Mouse (Mus musculus) forebrain, embryonic 15.5 days (tissue): ENCODE data around the gene Actl11. TPM values are rescaled to one million over a fixed set of nuclear protein-coding genes. Genes with fewer than 3 reads are reported as not detected.

ENCODE experiments used
- ATAC-seq: fragments of 200-750 bp; cut with Nextera tagmentation; replicated peaks from 2 replicates; pipeline ENCODE4 v1.8.0; 2017; ENCODE audit warnings: mild to moderate bottlenecking, moderate TSS enrichment, moderate library complexity
- H3K27ac ChIP-seq: fragments of 300-500 bp; sonication (generic); replicated peaks from 2 replicates; pipeline ENCODE4 v1.5.1; 2015; ENCODE audit warnings: mild to moderate bottlenecking, inconsistent platforms
- H3K27me3 ChIP-seq: fragments of 300-500 bp; sonication (generic); 2 replicates; pipeline ENCODE4 v1.6.1; 2015; ENCODE audit warnings: inconsistent platforms
- H3K36me3 ChIP-seq: fragments of 300-500 bp; sonication (generic); 2 replicates; pipeline ENCODE4 v1.6.1; 2015; ENCODE audit warnings: mild to moderate bottlenecking, inconsistent platforms
- H3K4me1 ChIP-seq: fragments of 300-500 bp; sonication (generic); 2 replicates; pipeline ENCODE4 v1.6.1; 2015; ENCODE audit warnings: inconsistent platforms
- H3K4me2 ChIP-seq: fragments of 300-500 bp; sonication (generic); replicated peaks from 2 replicates; pipeline ENCODE4 v1.6.1; 2015; ENCODE audit warnings: mild to moderate bottlenecking, inconsistent platforms
- H3K4me3 ChIP-seq: fragments of 300-500 bp; sonication (generic); 2 replicates; pipeline ENCODE4 v1.5.1; 2015; ENCODE audit warnings: mild to moderate bottlenecking, inconsistent platforms
- H3K9ac ChIP-seq: fragments of 300-500 bp; sonication (generic); replicated peaks from 2 replicates; pipeline ENCODE4 v1.6.1; 2015; ENCODE audit warnings: mild to moderate bottlenecking, inconsistent platforms
- H3K9me3 ChIP-seq: fragments of 300-500 bp; sonication (generic); 2 replicates; pipeline ENCODE4 v1.6.1; 2016; ENCODE audit warnings: inconsistent platforms
- WGBS: fragments of 180-500 bp; shearing (Covaris S2); methylation state at CpG from one replicate; pipeline ENCODE4 v1.1.7; 2015; ENCODE audit warnings: mixed read lengths; 5-methylcytosine and 5-hydroxymethylcytosine counted together
- polyA plus RNA-seq: library from polyadenylated mRNA; unstranded; fragments of >200 nt; fragmentation: Nextera tagmentation; extraction: Ambion mirVana; gene quantifications from 2 replicates; pipeline ENCODE4 v1.2.1, GENCODE M21; 2015

Actl11 gene
- polyA plus RNA-seq, 1 experiment from 2014 or later: not detected

DNA sequence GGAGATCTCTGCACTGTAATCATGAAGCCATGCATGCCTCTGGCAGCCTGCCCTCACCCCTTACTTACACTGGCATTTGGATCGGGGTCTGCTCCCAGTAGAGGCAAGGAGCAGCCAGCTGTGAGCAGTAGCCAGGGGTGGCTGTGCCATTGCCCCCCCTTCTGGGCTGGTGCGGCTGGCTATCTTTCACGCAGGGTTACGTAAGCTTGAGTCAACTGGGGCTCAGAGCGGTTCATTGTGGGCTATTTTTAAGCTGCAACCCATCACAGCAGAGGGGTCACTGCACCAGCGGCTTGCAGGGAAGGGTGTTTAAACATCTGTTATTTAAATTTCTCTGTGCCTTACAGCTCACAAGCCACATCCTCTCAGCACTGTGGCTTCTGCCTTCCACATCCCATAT, 4.3 kb upstream of the Actl11 start:
- H3K9me3 ChIP-seq: no peaks in the 10 kb centered on the region
- no peak overlapping the region for H3K9ac ChIP-seq
- H3K36me3 ChIP-seq: no peaks in the 10 kb centered on the region
- no peaks in the 10 kb centered on the region for H3K27me3 ChIP-seq
- WGBS: 60% methylated on average over 6 of the region's 6 CpGs
- no peak overlapping the region for H3K4me3 ChIP-seq
- 0 out of 2 replicates have a peak overlapping the region, but pooled peaks have one; percentile 19 for H3K27ac ChIP-seq
- H3K4me1 ChIP-seq: peaks cover 17% of the 10 kb centered on the region
- H3K4me2 ChIP-seq: no peak overlapping the region
- no peak for ATAC-seq

DNA sequence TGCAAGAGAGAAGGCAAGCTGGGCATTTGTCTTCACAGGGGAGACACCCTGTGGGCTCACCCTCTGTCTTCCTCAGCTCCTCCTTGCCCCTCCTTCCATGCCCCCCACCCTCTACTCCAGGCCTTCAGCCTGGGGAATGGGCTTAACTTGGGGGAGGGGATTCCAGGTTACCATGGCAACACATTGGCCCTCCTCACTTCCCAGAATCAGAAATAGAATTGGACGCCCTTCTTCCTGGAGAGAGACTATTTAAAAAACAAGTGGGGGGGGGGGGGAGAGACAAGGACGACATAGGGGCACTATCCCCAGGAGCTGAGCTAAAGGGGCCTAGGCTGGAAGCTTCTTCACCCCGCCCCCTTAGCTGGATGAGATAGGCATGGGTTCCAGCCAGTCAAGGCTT, 3.0 kb upstream of the Actl11 start:
- H3K4me1 ChIP-seq: peaks cover 17% of the 10 kb centered on the region
- H3K4me3 ChIP-seq: no peak overlapping the region
- WGBS: 14% methylated on average over 3 of the region's 3 CpGs
- H3K36me3 ChIP-seq: no peaks in the 10 kb centered on the region
- no peaks in the 10 kb centered on the region for H3K9me3 ChIP-seq
- no peak overlapping the region for H3K4me2 ChIP-seq
- ATAC-seq: 0 out of 2 replicates have a peak, but pooled peaks have one; percentile 44
- H3K9ac ChIP-seq: no peak overlapping the region
- no peak overlapping the region for H3K27ac ChIP-seq
- H3K27me3 ChIP-seq: no peaks in the 10 kb centered on the region

- H3K27ac ChIP-seq: no peak overlapping the region
- no peak overlapping the region for H3K9ac ChIP-seq
- no peak overlapping the region for H3K4me2 ChIP-seq
- no peak overlapping the region for H3K4me3 ChIP-seq
- no peaks in the 10 kb centered on the region for H3K27me3 ChIP-seq
- no peaks in the 10 kb centered on the region for H3K9me3 ChIP-seq
- WGBS: 57% methylated on average over 9 of the region's 9 CpGs
- H3K4me1 ChIP-seq: peaks cover 17% of the 10 kb centered on the region
- ATAC-seq: no peak
- H3K36me3 ChIP-seq: no peaks in the 10 kb centered on the region
Observed at GRCm38 (mm10) chr9:107926920-107927420, 1.3 kb upstream of the Actl11 start.

DNA sequence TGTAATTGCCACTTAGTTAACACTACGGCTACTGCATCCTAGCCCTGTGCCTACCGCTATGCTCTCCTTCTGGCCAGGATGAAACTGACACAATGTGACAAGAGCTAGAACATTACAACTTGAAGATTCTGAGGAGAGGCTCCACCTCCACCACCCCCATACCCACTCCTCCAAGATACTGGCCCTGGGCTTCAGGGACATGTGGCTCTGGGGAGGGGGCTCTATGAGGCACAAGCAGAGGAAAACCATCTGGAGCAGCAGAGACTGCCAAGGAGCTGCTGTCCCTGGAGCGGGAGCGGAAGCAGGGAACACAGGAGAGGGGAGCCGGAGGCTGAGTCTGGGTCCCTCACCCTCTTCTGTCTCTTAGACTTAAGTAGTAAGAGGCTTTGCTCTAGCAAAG, 520 bp upstream of the Actl11 start:
- Histone ChIP-seq H3K9me3 (no peaks in the 10 kb centered on the region), H3K4me2 (no peak overlapping the region), H3K36me3 (no peaks in the 10 kb centered on the region), H3K9ac (no peak overlapping the region), H3K4me3 (no peak overlapping the region), H3K27ac (peak overlapping the region; percentile 4; the same call in 1 of the 2 replicates), H3K27me3 (no peaks in the 10 kb centered on the region), H3K4me1 (peaks cover 17% of the 10 kb centered on the region)
- ATAC-seq: peak; percentile 48; the same call in 1 of the 2 replicates
- 50% methylated on average over 5 of the region's 5 CpGs for WGBS

- no peaks in the 10 kb centered on the region for H3K9me3 ChIP-seq
- WGBS: 57% methylated on average over 4 of the region's 4 CpGs
- no peak overlapping the region for H3K4me3 ChIP-seq
- H3K9ac ChIP-seq: no peak overlapping the region
- H3K27ac ChIP-seq: no peak overlapping the region
- H3K4me1 ChIP-seq: peaks cover 27% of the 10 kb centered on the region
- no peak for ATAC-seq
- H3K36me3 ChIP-seq: no peaks in the 10 kb centered on the region
- H3K27me3 ChIP-seq: no peaks in the 10 kb centered on the region
- H3K4me2 ChIP-seq: no peak overlapping the region
Observed at GRCm38 (mm10) chr9:107932221-107932620, 4.0 kb downstream of the Actl11 start.

GRCm38 (mm10) chr9:107934146-107934545, 5.9 kb downstream of the Actl11 start:
- H3K27me3 ChIP-seq: no peaks in the 10 kb centered on the region
- 80% methylated on average over 11 of the region's 11 CpGs for WGBS
- no peak for ATAC-seq

GRCm38 (mm10) chr9:107935374-107935773, 7.1 kb downstream of the Actl11 start, which contains the start of gene Camkv:
Camkv (plus strand) TSS chr9:107935674.
- Histone ChIP-seq H3K27ac (no peak within 1 kb of the TSS), H3K36me3 (no peaks in the 10 kb centered on the region), H3K4me1 (peaks cover 22% of the 10 kb centered on the region), H3K4me2 (peak within 1 kb of the TSS; percentile 65), H3K9me3 (no peaks in the 10 kb centered on the region), H3K27me3 (no peaks in the 10 kb centered on the region), H3K9ac (peak within 1 kb of the TSS; percentile 55), H3K4me3 (peak within 1 kb of the TSS; percentile 53)
- 6% methylated on average over 3 of the region's 3 CpGs for WGBS
- 0 out of 2 replicates have a peak, but pooled peaks have one; percentile 4 for ATAC-seq

More at GRCm38 (mm10) chr9:107934146-107934545, 5.9 kb downstream of the Actl11 start:
- Histone ChIP-seq H3K9ac (no peak overlapping the region), H3K9me3 (no peaks in the 10 kb centered on the region), H3K36me3 (no peaks in the 10 kb centered on the region), H3K4me2 (no peak overlapping the region), H3K27ac (no peak overlapping the region), H3K4me3 (no peak overlapping the region), H3K4me1 (peaks cover 22% of the 10 kb centered on the region)

DNA sequence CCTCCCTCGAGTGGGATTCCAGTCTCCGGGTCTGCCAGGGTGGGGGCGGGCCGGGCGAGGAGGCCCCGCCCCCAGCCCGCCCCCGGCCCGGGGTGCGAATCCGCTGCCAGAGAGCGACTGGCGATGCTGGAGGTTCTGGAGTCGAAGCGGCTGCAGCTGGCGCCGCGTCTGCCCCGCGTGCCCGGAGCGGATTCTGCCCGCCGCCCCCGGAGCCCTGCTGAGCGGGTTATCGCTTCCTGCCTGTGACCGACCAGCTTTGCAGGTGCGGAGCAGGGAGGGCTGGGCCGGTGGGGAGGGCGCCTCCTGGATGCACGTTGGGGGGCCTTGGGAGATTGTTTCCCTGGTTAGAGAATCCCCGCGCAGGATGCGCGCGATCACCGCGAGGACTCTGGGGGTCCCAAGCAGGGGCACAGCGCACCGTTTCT, 7.5 kb downstream of the Actl11 start:
- whole genome bisulfite sequencing: under 1% methylated on average over 41 of the region's 41 CpGs
- Histone ChIP-seq H3K4me3 (peak overlapping the region; percentile 53), H3K36me3 (no peaks in the 10 kb centered on the region), H3K4me1 (peaks cover 22% of the 10 kb centered on the region), H3K27me3 (no peaks in the 10 kb centered on the region), H3K4me2 (peak overlapping the region; percentile 65), H3K9me3 (no peaks in the 10 kb centered on the region), H3K27ac (no peak overlapping the region), H3K9ac (peak overlapping the region; percentile 55)
- peak; percentile 62 for ATAC-seq

GRCm38 (mm10) chr9:107936215-107936822, 8.1 kb downstream of the Actl11 start:
- ATAC-seq: peak; percentile 48
- peak overlapping the region; percentile 55 for H3K9ac ChIP-seq
- H3K4me3 ChIP-seq: peak overlapping the region; percentile 53
- H3K9me3 ChIP-seq: no peaks in the 10 kb centered on the region
- H3K4me2 ChIP-seq: peak overlapping the region; percentile 65
- H3K27ac ChIP-seq: no peak overlapping the region
- WGBS: under 1% methylated on average over 29 of the region's 29 CpGs
- peaks cover 22% of the 10 kb centered on the region for H3K4me1 ChIP-seq
- H3K36me3 ChIP-seq: no peaks in the 10 kb centered on the region
- no peaks in the 10 kb centered on the region for H3K27me3 ChIP-seq

GRCm38 (mm10) chr9:107936831-107937230, 8.6 kb downstream of the Actl11 start:
- Histone ChIP-seq H3K4me1 (peaks cover 22% of the 10 kb centered on the region), H3K36me3 (no peaks in the 10 kb centered on the region), H3K4me2 (peak overlapping the region; percentile 65), H3K27ac (no peak overlapping the region), H3K9ac (peak overlapping the region; percentile 55), H3K27me3 (no peaks in the 10 kb centered on the region), H3K9me3 (no peaks in the 10 kb centered on the region), H3K4me3 (peak overlapping the region; percentile 53)
- 7% methylated on average over 3 of the region's 3 CpGs for WGBS
- no peak for ATAC-seq

GRCm38 (mm10) chr9:107947241-107948194, 19.2 kb downstream of the Actl11 start:
- H3K4me2 ChIP-seq: no peak overlapping the region
- no peak overlapping the region for H3K9ac ChIP-seq
- 87% methylated on average over 31 of the region's 31 CpGs for WGBS
- H3K36me3 ChIP-seq: no peaks in the 10 kb centered on the region
- H3K9me3 ChIP-seq: no peaks in the 10 kb centered on the region
- H3K4me3 ChIP-seq: no peak overlapping the region
- H3K27me3 ChIP-seq: no peaks in the 10 kb centered on the region
- peaks cover 17% of the 10 kb centered on the region for H3K4me1 ChIP-seq
- no peak for ATAC-seq
- H3K27ac ChIP-seq: no peak overlapping the region
